Comparison of ENCODE assay signal across 14 mouse cellular contexts in the genomic region with DNA sequence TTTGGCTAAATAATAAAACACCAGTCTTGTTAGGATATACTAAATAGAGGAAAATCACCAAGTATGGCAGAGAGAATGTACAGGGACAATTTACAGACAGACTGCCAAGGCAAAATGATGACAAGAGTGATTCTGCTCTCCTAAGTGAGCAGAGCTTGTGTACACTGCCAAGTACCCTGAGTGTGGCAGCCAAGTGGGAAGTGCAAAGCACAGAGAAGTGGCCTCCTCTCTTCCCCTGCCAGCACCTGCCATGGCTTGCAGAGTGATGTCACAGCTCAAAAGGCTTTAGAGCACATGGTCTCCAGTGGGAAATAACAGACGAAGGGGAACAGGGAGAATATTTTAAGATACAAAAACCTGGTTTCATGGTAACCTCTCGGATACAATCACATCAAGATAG.
DNase-seq lines count a peak whose midpoint lies in the region; ATAC-seq and TF ChIP-seq lines count a peak whose summit lies in the region.
"Had no signal": no experiment of that assay in that cellular context is flagged by ENCODE, and none has a peak within 500 bp of the region (broad histone marks: within the 10 kb centered on the region; RNA-seq: fewer than 3 reads in every experiment).

No protein-coding gene starts in this region.

- ATAC-seq in heart, embryonic 12.5 days (ENCODE audit: insufficient number of reproducible peaks, low FRiP score): no peak
- ATAC-seq in monocyte, adult 5-6 weeks (replicated peaks; ENCODE audit: insufficient number of reproducible peaks, low FRiP score, low TSS enrichment, poor library complexity, severe bottlenecking): no peak
- ATAC-seq: intestine, embryonic 16.5 days had no signal

- no peaks in the 10 kb centered on the region for H3K79me2 ChIP-seq in heart, adult 2 months (replicated peaks; ENCODE audit: control insufficient read depth, insufficient read depth, low read length)

- peaks cover 4% of the 10 kb centered on the region; the same call in 1 of the 2 replicates for H3K4me1 ChIP-seq in cerebellum, adult 2 months (ENCODE audit: control insufficient read depth, insufficient read depth, low read length)
- H3K4me1 ChIP-seq in heart, adult 2 months (ENCODE audit: control insufficient read depth, insufficient read depth, low read length): no peaks in the 10 kb centered on the region; the same call in 1 of the 2 replicates
- H3K4me1 ChIP-seq in heart, embryonic 12.5 days (replicated peaks): no peaks in the 10 kb centered on the region
- H3K4me1 ChIP-seq in limb, embryonic 10.5 days: 0 out of 2 replicates have a peak, but pooled peaks cover 4% of the 10 kb centered on the region
- H3K4me1 ChIP-seq: liver, embryonic 15.5 days; neural tube, embryonic 13.5 days had no signal

- H3K9ac ChIP-seq in heart, adult 2 months (ENCODE audit: low read depth, low read length): no peak overlapping the region
- no peak overlapping the region for H3K9ac ChIP-seq in heart, embryonic 12.5 days
- H3K9ac ChIP-seq: liver, embryonic 15.5 days; neural tube, embryonic 13.5 days had no signal

- H3K4me3 ChIP-seq in cerebellum, adult 2 months (replicated peaks; ENCODE audit: insufficient read depth, low read depth, low read length): no peak overlapping the region
- no peak overlapping the region for H3K4me3 ChIP-seq in heart, adult 2 months
- H3K4me3 ChIP-seq in heart, embryonic 12.5 days: no peak overlapping the region
- H3K4me3 ChIP-seq in limb, embryonic 10.5 days: no peak overlapping the region
- H3K4me3 ChIP-seq: liver, embryonic 15.5 days; neural tube, embryonic 13.5 days had no signal

- no peak for TF ChIP-seq EP300 in heart, adult 2 months (IDR thresholded peaks at IDR 0.05; ENCODE audit: insufficient read depth, low read depth, low read length)

- H3K27me3 ChIP-seq in cerebellum, adult 2 months (ENCODE audit: control insufficient read depth, insufficient read depth, low read length): no peaks in the 10 kb centered on the region
- no peaks in the 10 kb centered on the region for H3K27me3 ChIP-seq in heart, adult 2 months (ENCODE audit: control insufficient read depth, insufficient read depth, low read length)
- H3K27me3 ChIP-seq in heart, embryonic 12.5 days (replicated peaks): no peaks in the 10 kb centered on the region
- no peaks in the 10 kb centered on the region for H3K27me3 ChIP-seq in limb, embryonic 10.5 days (ENCODE audit: low read depth, poor library complexity, severe bottlenecking)
- H3K27me3 ChIP-seq: liver, embryonic 15.5 days; neural tube, embryonic 13.5 days had no signal

- TF ChIP-seq POLR2A in cerebellum, adult 2 months (IDR thresholded peaks at IDR 0.05; ENCODE audit: borderline replicate concordance, insufficient read depth, low read length): no peak
- no peak for TF ChIP-seq POLR2A in heart, adult 2 months (IDR thresholded peaks at IDR 0.05; ENCODE audit: insufficient read depth, low read depth, low read length)

- peak; percentile 15 to 49 for DNase-seq in cerebellum, adult 2 months
- no peak for DNase-seq in cerebellum, postnatal 4 days (ENCODE audit: low spot score in 2 of 2)
- peak; percentile 28 to 68 for DNase-seq in heart, adult 2 months
- peak; percentile 33 for DNase-seq in brain, adult 2 months (ENCODE audit: low read depth, low spot score)
- DNase-seq in heart, postnatal 36 days: peak; percentile 16 to 33
- no peak for DNase-seq in limb, embryonic 10.5 days (ENCODE audit: low spot score)
- DNase-seq: adrenal gland, postnatal 14 days; kidney, postnatal 14 days; retina, postnatal 1 day had no signal

- WGBS in cerebellum, adult 2 months: 34% methylated on average over 2 of the region's 2 CpGs
- 66% methylated on average over 2 of the region's 2 CpGs for WGBS in heart, adult 2 months
- 77% methylated on average over 2 of the region's 2 CpGs for WGBS in heart, embryonic 12.5 days
- WGBS in limb, embryonic 10.5 days: 82% methylated on average over 2 of the region's 2 CpGs

- no peaks in the 10 kb centered on the region for H3K36me3 ChIP-seq in heart, adult 2 months (ENCODE audit: control insufficient read depth, insufficient read depth, low read length)
- H3K36me3 ChIP-seq in heart, embryonic 12.5 days: no peaks in the 10 kb centered on the region
- H3K36me3 ChIP-seq in limb, embryonic 10.5 days: no peaks in the 10 kb centered on the region
- H3K36me3 ChIP-seq: liver, embryonic 15.5 days; neural tube, embryonic 13.5 days had no signal

- no peak overlapping the region for H3K4me2 ChIP-seq in heart, embryonic 12.5 days
- H3K4me2 ChIP-seq: liver, embryonic 15.5 days; neural tube, embryonic 13.5 days had no signal

- no peaks in the 10 kb centered on the region for H3K9me3 ChIP-seq in heart, embryonic 12.5 days (replicated peaks)
- H3K9me3 ChIP-seq in limb, embryonic 10.5 days (replicated peaks): no peaks in the 10 kb centered on the region
- H3K9me3 ChIP-seq: liver, embryonic 15.5 days; neural tube, embryonic 13.5 days had no signal

- no peak for TF ChIP-seq CTCF in cerebellum, adult 2 months (IDR thresholded peaks at IDR 0.05; ENCODE audit: borderline replicate concordance, insufficient read depth, low read depth, low read length)
- TF ChIP-seq CTCF in heart, adult 2 months (IDR thresholded peaks at IDR 0.05): no peak

- H3K27ac ChIP-seq in cerebellum, adult 2 months (ENCODE audit: insufficient read depth, low read length): no peak overlapping the region
- no peak overlapping the region for H3K27ac ChIP-seq in heart, adult 2 months
- no peak overlapping the region for H3K27ac ChIP-seq in heart, embryonic 12.5 days (ENCODE audit: poor library complexity, severe bottlenecking)
- no peak overlapping the region for H3K27ac ChIP-seq in limb, embryonic 10.5 days
- H3K27ac ChIP-seq: liver, embryonic 15.5 days; neural tube, embryonic 13.5 days had no signal

- intact Hi-C loops in heart, adult 2 months (cut with DNase I): no loop called here
- intact Hi-C loops in heart, postnatal 36 days (cut with DNase I): no loop called here

Comparison
In these comparisons a context has a peak if more than half of its experiments do, and no peak if none do; other contexts are left out.
1. DNase-seq: peak in cerebellum, adult 2 months (2 of 2), heart, adult 2 months (2 of 2), brain, adult 2 months (single experiment) and heart, postnatal 36 days (2 of 2); none in cerebellum, postnatal 4 days (0 of 2) and limb, embryonic 10.5 days (single experiment).